Mouse (Mus musculus): ENCODE measurements around the gene Ttc23l. TPM values are rescaled to one million over a fixed set of nuclear protein-coding genes. Genes with fewer than 3 reads are reported as not detected.

Ttc23l gene
- polyA plus RNA-seq, 1 experiment from 2014 or later: not detected

- peaks cover 3% of the 10 kb centered on the region; the same call in 1 of the 2 replicates for H3K36me3 ChIP-seq
- no peaks in the 10 kb centered on the region for H3K9me3 ChIP-seq (replicated peaks)
- H3K9ac ChIP-seq: peak within 1 kb of the TSS; percentile 91
- peak within 1 kb of the TSS; percentile 91 for H3K4me2 ChIP-seq
- under 1% methylated on average over 78 of the region's 87 CpGs for WGBS
- peak within 1 kb of the TSS; percentile 88 for H3K27ac ChIP-seq
- peak within 1 kb of the TSS; percentile 95 for H3K4me3 ChIP-seq
- no peaks in the 10 kb centered on the region for H3K27me3 ChIP-seq
- ATAC-seq (replicated peaks; ENCODE audit: insufficient number of reproducible peaks, insufficient read depth, low FRiP score, low read depth): peak; percentile 95
- H3K4me1 ChIP-seq (replicated peaks): peaks cover 7% of the 10 kb centered on the region; the same call in 1 of the 2 replicates
These were observed 88.2 kb downstream of the Ttc23l start, which contains the start of gene Dnajc21 for GRCm38 (mm10) chr15:10470151-10470831. TSS of gene Dnajc21 (minus strand) at chr15:10470516.

DNA sequence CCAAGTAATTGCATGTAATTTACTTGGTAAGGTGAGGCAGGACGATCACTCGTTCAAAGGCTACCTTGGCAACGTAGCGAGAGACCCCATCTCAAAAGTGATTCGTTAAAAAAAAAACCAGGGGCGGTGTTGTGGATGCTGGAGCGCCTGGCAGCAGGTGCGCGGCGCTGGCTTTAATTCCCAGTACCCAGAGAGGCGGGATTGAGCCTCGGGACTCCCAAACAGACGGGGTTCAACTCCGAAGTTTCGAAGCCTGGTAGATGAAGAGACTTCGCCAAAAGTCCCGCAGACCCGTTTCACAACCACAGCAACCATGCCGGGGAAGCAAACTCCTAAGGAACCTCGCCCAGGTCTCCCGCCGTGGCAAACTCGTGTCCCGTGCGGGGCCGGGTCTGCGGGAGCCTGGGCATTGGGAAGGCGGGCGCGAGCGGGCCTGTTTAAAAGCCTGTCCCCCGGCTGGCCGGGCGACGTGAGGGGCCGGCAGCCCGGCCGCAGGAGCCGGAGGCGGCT lies 88.8 kb downstream of the Ttc23l start:
- WGBS: under 1% methylated on average over 40 of the region's 40 CpGs
- no peak for ATAC-seq (replicated peaks; ENCODE audit: insufficient number of reproducible peaks, insufficient read depth, low FRiP score, low read depth)
- Histone ChIP-seq H3K9me3 (replicated peaks) (no peaks in the 10 kb centered on the region), H3K9ac (peak overlapping the region; percentile 91), H3K4me2 (peak overlapping the region; percentile 91), H3K4me3 (peak overlapping the region; percentile 95), H3K4me1 (replicated peaks) (peaks cover 7% of the 10 kb centered on the region; the same call in 1 of the 2 replicates), H3K27ac (peak overlapping the region; percentile 88), H3K36me3 (no peaks in the 10 kb centered on the region), H3K27me3 (no peaks in the 10 kb centered on the region)

- no peak for ATAC-seq (replicated peaks; ENCODE audit: insufficient number of reproducible peaks, insufficient read depth, low FRiP score, low read depth)
- Histone ChIP-seq H3K4me1 (replicated peaks) (peaks cover 7% of the 10 kb centered on the region; the same call in 1 of the 2 replicates), H3K36me3 (no peaks in the 10 kb centered on the region), H3K4me3 (peak overlapping the region; percentile 10; the same call in 1 of the 2 replicates), H3K27ac (no peak overlapping the region), H3K4me2 (peak overlapping the region; percentile 91), H3K9me3 (replicated peaks) (no peaks in the 10 kb centered on the region), H3K27me3 (no peaks in the 10 kb centered on the region), H3K9ac (no peak overlapping the region)
- 80% methylated on average over 3 of the region's 3 CpGs for WGBS
These were observed 89.7 kb downstream of the Ttc23l start for GRCm38 (mm10) chr15:10468761-10469160.

GRCm38 (mm10) chr15:10464678-10465077 lies 93.8 kb downstream of the Ttc23l start:
- Histone ChIP-seq H3K36me3 (peaks cover 26% of the 10 kb centered on the region), H3K4me2 (no peak overlapping the region), H3K9ac (no peak overlapping the region), H3K27me3 (no peaks in the 10 kb centered on the region), H3K4me3 (no peak overlapping the region), H3K4me1 (replicated peaks) (peaks cover 4% of the 10 kb centered on the region; the same call in 1 of the 2 replicates), H3K9me3 (replicated peaks) (no peaks in the 10 kb centered on the region), H3K27ac (no peak overlapping the region)
- 94% methylated on average over 3 of the region's 3 CpGs for WGBS
- ATAC-seq (replicated peaks; ENCODE audit: insufficient number of reproducible peaks, insufficient read depth, low FRiP score, low read depth): no peak

DNA sequence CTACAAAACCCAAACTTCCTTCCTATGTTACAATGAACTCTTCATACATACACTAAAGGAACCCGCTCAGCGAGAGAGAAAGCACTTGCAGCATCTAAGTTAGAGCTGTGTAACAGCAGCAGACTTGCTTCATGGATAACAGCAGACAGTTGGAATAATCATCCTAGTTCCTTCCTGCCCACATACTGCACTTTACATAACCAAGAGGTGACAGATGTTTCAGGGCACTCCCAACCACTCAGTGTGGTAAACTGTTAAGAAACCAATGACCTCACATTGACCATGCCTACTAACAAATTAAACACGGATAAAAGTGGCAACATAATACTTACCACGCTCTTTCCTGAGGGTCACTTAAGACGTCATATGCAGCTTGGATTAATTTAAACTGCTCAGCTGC lies 94.9 kb downstream of the Ttc23l start:
- WGBS: 85% methylated on average over 5 of the region's 5 CpGs
- no peak overlapping the region for H3K4me3 ChIP-seq
- no peaks in the 10 kb centered on the region for H3K27me3 ChIP-seq
- H3K27ac ChIP-seq: no peak overlapping the region
- H3K4me2 ChIP-seq: no peak overlapping the region
- no peaks in the 10 kb centered on the region for H3K9me3 ChIP-seq (replicated peaks)
- ATAC-seq (replicated peaks; ENCODE audit: insufficient number of reproducible peaks, insufficient read depth, low FRiP score, low read depth): no peak
- H3K9ac ChIP-seq: no peak overlapping the region
- peaks cover 34% of the 10 kb centered on the region for H3K36me3 ChIP-seq
- H3K4me1 ChIP-seq (replicated peaks): no peaks in the 10 kb centered on the region

DNA sequence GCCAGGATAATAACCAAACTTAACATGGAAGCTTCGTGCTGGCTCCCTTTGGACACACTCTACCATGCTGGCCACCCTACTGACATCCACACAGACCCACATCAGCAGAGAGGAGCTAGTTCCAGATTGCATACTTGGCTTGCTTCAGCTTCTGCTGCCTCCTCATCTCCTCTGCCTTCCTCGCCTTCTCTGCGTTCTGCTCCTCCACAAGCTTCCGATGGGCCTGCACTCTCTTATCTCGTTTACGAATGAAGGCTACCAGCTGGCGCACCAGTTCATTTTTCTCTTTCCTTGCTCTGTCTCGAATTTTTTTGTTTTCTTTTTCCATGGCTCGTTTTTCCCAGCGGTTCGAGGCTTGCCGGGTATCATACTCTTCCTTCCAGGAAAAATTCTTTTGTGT lies 97.5 kb downstream of the Ttc23l start:
- H3K36me3 ChIP-seq: peaks cover 50% of the 10 kb centered on the region
- WGBS: 62% methylated on average over 12 of the region's 12 CpGs

More for the DNA sequence above, 97.5 kb downstream of the Ttc23l start:
- Histone ChIP-seq H3K9me3 (replicated peaks) (no peaks in the 10 kb centered on the region), H3K27ac (no peak overlapping the region), H3K4me3 (no peak overlapping the region), H3K27me3 (no peaks in the 10 kb centered on the region), H3K4me2 (no peak overlapping the region), H3K9ac (no peak overlapping the region), H3K4me1 (replicated peaks) (no peaks in the 10 kb centered on the region)
- ATAC-seq (replicated peaks; ENCODE audit: insufficient number of reproducible peaks, insufficient read depth, low FRiP score, low read depth): no peak

Other genes with a start within 250 kb of the Ttc23l start
- gene Gm21973, start 233.3 kb downstream of the Ttc23l start, polyA plus RNA-seq (2015; fragmentation: Nextera tagmentation; extraction: Ambion mirVana): not detected in 2 replicates
- not detected in 2 replicates for gene Agxt2, start 200.1 kb downstream of the Ttc23l start, polyA plus RNA-seq (2015; fragmentation: Nextera tagmentation; extraction: Ambion mirVana)
- gene Dnajc21, start 88.2 kb downstream of the Ttc23l start, polyA plus RNA-seq (2015; fragmentation: Nextera tagmentation; extraction: Ambion mirVana): 9.6 and 10.8 TPM in 2 replicates
- gene Brix1, start 72.7 kb downstream of the Ttc23l start, polyA plus RNA-seq (2015; fragmentation: Nextera tagmentation; extraction: Ambion mirVana): 48.5 and 59.9 TPM in 2 replicates
- gene Rad1, start 72.7 kb downstream of the Ttc23l start, polyA plus RNA-seq (2015; fragmentation: Nextera tagmentation; extraction: Ambion mirVana): 17.9 and 22.9 TPM in 2 replicates
- 13.8 and 17.1 TPM in 2 replicates for gene Rai14, start 156.0 kb upstream of the Ttc23l start, polyA plus RNA-seq (2015; fragmentation: Nextera tagmentation; extraction: Ambion mirVana)